Mouse (Mus musculus) left cerebral cortex, postnatal 25 days (tissue): ENCODE measurements around the gene Gper1. TPM values are rescaled to one million over a fixed set of nuclear protein-coding genes. Genes with fewer than 3 reads are reported as not detected.
A peak's percentile ranks its signal among the peaks of the same experiment; 100 is the strongest.
"Not testable (repeated sequence)": the region's sequence is repeated elsewhere in the genome, so short reads cannot be mapped to it uniquely, and the experiment has no call there.

Experiments used
- DNase-seq, 2 experiments: peaks; one replicate each; pipeline ENCODE4 v3.0.0; 2022; ENCODE audit warnings: low spot score in 2 of 2, mixed read lengths in 1 of 2
- intact Hi-C: fragments of 180-260 bp; cut with DNase I; formaldehyde crosslinking; loops from one replicate; pipeline ENCODE4 v1.15.1; 2025
- total RNA-seq, 2 experiments: library from RNA; stranded (reverse); gene quantifications; 2 replicates each; pipeline ENCODE4 v1.2.3; 2021

Gene Gper1
- total RNA-seq, 2 experiments from 2014 or later = 3.0 to 3.3 TPM

DNA sequence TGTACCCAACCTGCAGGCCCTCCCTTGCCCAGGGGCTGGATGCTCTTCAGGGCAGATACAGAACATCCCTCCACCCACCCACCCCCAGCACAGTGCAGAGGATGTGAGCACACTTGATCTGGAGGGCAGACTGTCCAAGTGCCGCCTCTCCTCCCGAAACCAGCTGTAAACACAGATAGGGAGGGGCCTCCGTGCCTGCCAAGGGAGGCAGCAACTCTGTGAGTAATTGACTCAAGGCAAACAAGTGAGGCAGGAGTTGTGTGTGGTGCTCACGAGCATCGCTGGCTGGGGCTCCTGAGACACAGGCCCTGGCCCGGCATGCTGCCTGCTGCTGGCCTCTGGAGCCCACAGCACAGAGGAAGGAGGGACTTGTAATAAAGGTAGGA is 33.3 kb upstream of the Gper1 start:
- intact Hi-C loops = no loop called here
- peak; percentile 47 to 66 for DNase-seq

DNA sequence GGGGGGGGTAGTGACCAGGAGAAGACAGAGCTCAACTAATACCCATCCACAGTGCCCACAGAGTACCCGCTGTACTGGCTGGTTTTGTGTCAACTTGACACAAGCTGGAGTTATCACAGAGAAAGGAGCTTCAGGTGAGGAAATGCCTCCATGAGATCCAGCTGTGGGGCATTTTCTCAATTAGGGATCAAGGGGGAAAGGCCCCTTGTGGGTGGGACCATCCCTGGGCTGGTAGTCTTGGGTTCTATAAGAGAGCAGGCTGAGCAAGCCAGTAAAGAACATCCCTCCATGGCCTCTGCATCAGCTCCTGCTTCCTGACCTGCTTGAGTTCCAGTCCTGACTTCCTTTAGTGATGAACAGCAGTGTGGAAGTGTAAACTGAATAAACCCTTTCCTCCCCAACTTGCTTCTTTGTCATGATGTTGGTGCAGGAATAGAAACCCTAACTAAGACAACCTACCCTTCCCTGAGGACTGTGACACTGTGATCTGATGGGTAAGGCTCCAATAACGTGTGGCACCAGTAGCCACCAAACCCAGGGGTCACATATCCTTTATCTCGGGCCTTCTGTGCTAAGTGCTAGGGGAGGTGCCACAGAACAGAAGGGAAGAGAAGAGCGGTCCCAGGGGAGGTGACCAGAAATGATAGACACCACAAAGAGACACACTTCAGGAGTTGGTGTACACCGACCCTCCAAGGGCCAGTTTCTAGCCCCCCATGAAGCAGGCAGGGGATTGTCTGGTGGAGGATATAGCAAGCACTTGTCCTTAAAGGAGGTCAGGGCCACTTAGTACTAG is 32.4 kb upstream of the Gper1 start:
- intact Hi-C loops, DNase-seq: not testable (repeated sequence)

DNA sequence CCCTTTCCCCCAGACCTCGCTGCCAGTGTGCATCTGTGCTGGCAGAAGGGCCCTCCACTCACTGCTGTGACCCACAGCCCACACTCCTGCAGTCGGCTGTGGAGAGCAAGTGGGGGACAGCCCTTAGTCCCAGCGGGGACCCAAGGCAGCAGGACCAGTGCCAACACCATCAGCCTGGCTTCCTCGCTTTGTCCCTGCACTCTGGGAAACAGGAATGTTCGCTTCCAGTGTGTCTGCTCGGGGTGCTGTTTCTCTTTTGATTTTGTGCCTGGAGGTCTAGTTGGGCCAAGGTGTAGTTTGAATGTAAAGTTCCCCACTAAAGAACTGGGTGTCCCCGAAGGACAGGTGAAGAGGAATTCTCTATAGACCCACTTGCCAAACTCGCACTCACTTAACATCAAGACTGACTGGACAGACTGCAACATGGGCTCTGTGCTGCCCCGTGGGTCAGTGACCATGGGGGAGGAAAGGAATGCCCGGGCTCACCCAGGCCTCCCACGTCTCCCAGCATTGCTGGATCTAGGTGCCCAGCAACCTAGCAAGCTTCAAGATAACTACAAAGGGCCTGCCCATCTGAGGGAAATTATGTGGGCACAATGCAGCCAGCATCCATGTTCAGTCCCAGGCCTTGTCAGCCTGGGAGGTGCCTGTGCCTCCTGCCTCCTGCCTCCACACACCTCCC is 31.5 kb upstream of the Gper1 start:
- intact Hi-C loops = no loop called here
- peak in 1 of 2 experiments; percentile 4 for DNase-seq

DNA sequence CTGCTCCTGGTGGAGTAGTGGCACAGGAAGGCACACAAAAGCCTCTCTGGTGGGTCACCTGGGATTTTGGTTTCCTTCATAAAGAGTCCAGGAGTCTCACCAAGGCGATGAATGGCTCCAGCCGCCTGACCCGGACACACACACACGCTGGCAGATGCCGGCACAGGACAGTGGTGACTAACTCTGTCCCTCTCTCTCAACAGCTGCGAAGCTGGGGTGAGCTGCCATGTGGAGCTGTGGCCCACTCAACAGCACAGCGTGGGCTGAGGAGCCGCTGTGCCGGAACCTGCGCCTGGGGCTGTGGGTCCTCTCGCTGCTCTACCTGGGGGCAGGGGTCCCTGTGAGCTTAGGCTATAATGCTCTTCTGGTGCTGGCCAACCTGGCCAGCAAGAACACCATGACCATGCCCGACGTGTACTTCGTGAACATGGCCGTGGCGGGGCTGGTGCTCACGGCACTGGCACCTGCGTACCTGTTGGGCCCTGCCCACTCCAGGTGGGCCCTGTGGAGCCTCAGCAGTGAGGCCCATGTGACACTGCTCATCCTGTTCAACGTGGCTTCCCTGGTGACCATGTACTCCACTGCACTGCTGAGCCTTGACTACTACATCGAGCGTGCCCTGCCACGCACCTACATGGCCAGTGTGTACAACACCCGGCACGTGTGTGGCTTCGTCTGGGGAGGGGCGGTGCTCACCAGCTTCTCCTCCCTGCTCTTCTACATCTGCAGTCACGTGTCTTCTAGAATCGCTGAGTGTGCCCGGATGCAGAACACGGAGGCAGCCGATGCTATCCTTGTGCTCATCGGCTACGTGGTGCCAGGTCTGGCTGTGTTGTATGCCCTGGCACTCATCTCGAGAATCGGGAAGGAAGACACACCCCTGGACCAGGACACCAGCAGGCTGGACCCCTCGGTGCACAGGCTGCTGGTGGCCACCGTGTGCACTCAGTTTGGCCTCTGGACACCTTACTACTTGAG is 30.4 kb upstream of the Gper1 start:
- peak in 1 of 2 experiments; percentile 45 for DNase-seq
- intact Hi-C loops = no loop called here

DNA sequence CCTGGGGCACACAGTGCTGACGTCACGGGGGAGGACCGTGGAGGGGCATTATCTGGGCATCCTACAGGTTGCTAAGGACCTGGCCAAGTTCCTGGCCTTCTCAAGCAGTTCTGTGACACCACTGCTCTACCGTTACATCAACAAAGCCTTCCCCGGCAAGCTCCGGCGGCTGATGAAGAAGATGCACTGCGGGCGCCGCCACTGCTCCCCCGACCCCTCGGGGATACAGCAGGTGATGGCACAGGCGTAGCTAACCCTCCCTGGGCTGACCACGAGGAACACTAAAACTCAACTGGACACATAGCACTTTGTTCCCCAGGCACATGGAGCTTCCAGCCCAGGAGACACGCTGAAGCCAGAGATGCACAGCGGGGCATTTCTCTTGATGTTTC is 29.8 kb upstream of the Gper1 start:
- peak in 1 of 2 experiments; percentile 3 for DNase-seq
- intact Hi-C loops = no loop called here

DNA sequence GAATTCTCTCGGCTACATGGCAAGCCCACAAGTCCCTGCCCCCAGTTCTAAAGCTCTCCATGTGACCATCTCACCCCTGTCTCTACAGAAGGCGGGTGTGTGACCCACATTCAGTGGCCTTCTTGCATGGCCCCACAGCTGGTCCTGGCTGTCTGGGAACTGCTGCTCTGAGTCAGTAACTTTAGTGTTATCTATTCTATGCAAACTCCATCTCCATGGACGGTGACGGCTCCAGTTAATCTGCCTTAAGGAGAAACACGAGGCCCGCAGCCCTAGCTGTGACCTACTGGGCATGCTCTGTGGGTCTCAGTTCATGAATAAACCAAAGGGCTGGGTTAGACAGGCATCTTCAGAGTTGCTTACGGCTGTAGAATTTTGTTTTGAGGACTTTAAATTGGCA is 28.6 kb upstream of the Gper1 start:
- intact Hi-C loops = no loop called here
- DNase-seq = peak in 1 of 2 experiments; percentile 7

DNA sequence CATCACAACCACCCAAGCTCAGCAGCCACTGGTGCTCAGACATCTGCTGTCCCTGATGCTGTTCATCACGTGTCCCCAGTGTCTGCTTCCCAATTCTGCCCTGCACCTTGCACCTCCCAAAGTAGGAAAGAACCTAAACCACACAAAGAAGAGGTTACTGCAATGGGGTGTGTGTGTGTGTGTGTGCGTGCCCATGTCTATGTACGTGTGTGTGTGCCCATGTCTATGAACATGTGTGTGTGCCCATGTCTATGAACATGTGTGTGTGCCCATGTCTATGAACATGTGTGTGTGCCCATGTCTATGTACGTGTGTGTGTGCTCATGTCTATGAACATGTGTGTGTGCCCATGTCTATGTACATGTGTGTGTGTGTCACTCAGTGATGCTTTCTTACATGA is 27.4 kb upstream of the Gper1 start:
- DNase-seq = no peak
- intact Hi-C loops = no loop called here

DNA sequence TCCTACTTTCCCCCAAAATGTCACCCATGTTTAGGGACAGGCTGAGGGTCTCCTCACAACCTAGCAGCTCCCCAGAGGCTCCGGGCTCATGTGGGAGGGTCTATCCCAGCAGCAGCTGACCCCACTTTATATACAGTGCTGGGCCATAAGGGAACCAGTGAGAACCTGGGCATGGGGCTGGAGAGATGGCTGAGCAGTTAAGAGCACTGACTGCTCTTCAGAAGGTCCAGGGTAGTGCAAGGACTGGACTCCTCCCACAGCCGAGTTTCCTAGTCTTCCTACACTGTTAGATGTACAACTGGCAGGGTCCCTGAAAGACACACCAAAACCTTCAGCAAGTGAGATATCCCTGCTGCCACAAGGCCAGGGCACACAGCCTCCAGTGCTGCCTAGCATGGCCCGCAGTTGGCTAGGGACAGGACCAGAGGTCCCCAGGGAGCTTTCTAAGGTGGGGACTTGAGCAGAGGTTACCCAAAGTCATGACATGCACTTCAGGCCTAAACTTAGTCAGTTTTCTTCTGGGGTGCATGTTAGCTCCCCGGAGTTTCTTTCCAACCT is 25.5 kb upstream of the Gper1 start:
- intact Hi-C loops = no loop called here
- no peak for DNase-seq

DNA sequence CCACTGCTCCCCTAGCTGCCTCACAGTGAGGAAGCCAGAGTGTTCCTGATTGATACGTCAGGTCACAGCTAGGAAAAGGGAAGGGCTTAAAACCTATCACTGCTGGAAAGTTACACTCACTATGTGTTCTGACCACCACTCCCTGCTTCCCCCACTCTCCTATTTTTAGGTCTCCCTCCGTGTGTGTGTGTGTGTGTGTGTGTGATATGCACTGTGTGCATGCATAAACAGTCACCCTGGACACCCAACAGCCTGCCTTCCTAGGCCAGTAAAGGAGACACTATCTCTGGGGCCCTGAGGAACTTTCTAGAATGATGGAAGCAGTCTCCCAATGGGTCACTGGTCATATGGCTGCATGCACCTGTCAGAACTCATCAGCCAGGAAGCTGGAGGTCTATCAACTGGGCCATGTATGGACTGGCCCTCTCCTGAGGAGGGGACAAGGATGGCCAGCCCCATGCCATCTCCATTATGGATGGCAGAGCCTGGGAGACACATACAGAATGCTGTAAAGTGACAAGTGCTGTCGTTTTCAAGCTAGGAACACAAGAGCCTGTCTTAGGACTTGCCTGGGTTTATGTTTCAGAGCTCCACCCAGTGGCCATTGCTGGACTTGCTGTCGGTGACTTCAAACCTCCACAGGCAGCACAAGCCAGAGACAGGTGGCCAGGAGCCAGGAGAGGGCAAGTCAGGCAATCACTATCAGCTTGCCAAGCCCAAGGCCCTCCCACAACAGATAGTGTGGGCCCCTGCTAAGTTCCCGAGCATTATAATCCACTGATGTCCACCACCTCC is 24.8 kb upstream of the Gper1 start:
- intact Hi-C loops = loop anchor here (1.0 kb wide), 1 partner anchor 34 kb away; no protein-coding TSS in a partner anchor
- peak; percentile 90 to 97 for DNase-seq

DNA sequence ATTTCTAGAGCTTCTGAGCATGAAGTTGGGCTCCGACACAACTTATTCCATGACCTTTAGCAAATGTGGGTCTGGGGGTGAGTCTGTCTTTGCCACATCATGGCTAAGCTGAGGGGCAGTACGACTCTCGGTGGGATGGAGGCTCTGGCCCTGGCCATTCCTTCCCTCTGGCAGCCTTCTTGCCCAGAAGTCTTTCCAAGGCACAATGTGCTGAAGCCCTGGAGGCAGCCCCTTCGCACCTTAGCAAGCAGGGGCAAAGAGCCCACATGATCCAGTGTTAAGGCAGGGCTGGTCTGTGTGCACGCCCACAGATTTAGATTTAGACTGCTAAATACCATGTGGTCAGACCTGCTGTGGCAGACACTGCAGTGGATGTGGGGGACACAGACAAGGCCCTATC is 24.2 kb upstream of the Gper1 start:
- intact Hi-C loops = loop anchor here (1.0 kb wide), 1 partner anchor 34 kb away; no protein-coding TSS in a partner anchor
- no peak for DNase-seq

DNA sequence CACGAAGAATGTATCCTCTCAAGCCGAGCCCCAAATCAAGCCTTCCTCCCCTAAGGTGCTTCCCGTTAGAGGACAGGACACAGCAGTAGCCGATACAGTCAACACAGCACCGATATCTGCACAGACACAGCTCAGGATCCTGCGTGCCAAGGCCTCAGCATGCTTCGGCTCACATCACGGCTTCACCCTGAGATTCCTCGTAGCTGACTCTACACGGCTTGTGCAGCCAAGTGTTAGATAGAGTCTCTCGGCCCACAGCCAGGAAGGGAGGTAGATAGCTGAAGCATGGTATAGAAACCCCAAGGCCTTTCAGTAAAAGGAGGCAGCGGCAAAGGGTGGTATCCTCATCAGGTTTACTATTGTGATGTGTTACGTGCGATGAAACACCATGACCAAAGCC is 23.0 kb upstream of the Gper1 start:
- intact Hi-C loops = loop anchor here (5.0 kb wide), 1 partner anchor 57 kb away; no protein-coding TSS in a partner anchor
- no peak for DNase-seq

DNA sequence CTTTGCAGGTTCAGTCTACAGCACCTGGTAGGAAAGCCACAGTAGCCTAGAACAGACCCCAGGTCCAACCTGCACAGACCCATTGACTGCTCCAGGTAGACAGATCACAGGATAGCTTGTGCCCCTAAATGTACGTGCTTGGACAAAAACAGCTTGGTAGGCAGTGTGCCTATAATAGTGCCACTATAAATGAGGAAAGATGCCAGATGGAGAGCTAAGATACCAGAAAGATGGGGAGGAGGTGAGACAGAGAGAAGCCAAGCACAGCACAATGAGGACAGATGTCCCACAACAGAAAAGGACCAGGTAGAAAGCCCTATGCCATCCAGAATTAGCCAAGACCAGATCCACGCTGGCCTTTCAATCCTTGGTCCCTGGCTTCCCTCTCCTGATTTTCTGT is 20.8 kb upstream of the Gper1 start:
- intact Hi-C loops = loop anchor here (2.0 to 5.0 kb wide), 2 partner anchors 29 to 55 kb away; no protein-coding TSS in a partner anchor
- DNase-seq = peak in 1 of 2 experiments; percentile 76

DNA sequence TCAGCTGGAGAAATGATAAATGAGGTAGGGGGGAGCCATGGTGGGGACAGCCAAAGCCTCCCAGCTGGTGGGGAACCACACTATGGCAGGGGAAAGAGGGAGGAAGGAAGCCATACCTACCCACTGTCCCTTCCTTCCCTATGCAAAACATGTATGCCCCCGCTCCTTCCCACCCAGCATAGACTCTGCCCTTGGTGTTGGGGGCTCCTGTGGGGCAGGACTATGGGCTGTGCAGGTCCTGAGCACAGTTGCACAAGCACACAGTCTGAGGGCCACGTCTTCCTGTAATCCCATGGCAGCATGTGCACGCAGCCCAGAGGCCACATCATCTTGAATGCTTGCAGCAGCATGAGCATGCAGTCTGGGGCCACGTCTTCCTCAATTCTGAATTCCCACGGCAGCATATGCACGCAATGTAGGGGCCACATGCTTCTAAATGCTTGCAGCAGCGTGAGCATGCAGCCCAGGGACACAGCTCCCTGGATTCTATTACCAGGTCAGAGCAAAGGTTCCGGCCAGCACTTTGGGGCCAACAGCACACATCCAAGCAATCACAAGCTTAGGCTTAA is 19.2 kb upstream of the Gper1 start:
- intact Hi-C loops = loop anchor here (2.0 to 5.0 kb wide), 2 partner anchors 27 to 54 kb away; no protein-coding TSS in a partner anchor
- DNase-seq = no peak

DNA sequence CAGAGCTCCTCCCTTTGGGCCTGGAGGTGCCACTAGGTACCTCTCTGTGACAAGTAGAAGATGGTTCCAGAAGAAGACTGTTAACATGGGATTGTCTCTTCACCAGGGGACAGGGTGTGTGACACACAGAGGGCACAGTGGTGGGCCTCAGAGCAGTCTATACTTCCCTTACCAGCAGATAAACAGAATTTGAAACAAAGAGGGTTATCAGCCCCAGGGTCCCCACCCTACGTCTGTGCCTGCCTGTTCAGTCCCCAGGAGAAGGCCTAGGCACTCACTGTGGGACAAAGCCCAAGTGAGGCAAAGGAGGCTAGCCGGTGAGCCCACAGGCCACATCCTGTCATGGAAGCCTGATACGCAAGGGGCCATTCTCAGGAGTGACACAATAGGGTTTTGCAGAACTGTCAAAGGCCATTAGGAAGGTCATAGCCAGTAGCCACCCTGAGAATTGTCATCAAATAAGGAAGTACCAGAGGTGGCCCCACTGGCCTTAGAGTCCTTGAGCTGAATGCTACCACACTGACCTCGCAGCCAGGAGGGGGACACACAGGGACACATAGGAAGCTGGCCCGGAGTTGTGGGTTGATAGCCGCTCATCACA is 18.1 kb upstream of the Gper1 start, which contains the start of gene C130050O18Rik:
Gene C130050O18Rik (plus strand): TSS at position 480 of the 601 bp plus-strand sequence.
- intact Hi-C loops = loop anchor here (5.0 kb wide), 1 partner anchor 52 kb away; no protein-coding TSS in a partner anchor
- no peak for DNase-seq

DNA sequence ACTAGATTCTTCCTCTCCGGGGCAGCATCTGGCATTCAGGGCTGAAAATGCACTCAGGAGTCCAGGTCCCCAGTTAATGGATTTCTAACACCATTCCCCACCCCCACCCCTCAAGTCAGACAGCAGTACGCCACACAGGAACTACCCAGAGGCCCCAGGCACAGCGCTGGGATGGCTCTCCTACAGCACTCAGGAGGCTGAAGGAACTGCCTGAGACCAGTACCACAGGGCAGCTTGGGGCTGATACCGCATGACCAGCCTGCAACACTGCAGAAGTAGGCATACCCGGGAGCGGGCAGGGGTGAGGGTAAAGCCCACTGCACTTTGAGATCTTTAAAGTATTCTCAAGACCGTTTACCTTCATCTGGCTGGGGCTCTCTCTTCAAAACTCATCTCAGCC is 17.5 kb upstream of the Gper1 start:
- DNase-seq = no peak
- intact Hi-C loops = no loop called here

DNA sequence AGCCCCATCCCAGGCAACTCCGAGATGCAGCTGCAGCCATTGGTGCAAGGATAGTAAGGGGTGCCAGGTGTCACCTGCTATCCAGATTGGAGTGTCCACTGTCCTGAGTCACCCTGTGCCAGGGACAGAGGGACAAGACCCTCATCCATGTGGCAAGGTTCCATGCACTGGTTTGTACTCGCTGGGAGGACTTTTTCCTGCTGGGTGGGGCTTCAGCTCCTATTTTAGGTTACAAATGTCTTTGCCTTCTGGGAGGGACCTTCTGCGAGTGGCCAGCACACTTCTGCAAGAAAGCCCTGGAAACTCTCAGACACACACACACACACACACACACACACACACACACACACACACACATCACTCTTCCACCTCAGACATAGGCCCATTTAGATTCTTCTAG is 17.0 kb upstream of the Gper1 start:
- no peak for DNase-seq
- intact Hi-C loops = no loop called here

DNA sequence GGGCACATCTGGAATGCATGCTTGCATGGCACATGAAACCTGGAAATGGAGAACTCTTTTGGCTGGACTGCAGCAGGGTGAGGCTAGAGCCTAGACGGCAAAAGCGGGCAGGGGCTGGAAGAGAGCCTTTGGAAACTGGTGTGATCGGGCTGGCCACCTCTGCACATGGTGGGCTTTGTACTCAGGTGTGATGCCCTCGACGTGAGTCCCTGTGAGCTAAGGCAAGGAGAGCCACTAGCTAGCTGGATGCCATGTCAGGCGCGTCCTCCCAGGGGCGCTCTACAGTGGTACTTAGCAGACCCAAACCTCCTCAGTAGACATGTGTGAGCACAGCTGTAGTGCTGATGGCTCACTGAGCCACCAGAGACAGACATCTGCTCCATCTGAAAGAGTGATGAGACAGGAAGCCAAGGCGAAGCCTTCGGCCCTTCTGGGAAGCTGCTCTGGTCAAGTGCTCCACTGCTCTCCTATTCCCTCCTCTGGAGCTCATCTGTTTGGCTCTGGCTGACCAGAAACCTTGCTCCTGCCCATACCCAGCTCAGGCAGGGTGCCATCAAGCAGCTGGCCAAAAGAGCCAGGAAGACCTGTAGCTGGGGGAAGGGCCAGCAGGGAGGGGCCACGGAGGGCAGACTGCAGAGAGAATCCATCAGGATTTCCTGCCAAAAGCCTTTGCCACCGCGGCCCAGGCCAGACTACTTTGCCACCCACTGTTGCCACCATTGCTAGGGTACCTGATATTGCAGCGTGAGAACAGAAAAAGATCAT is 15.6 kb upstream of the Gper1 start:
- intact Hi-C loops = no loop called here
- no peak for DNase-seq
